Mouse (Mus musculus) midbrain, embryonic 12.5 days (tissue): Measurements from ENCODE around the gene Thada. TPM values are rescaled to one million over a fixed set of nuclear protein-coding genes. Genes with fewer than 3 reads are reported as not detected.

Source experiments
- ATAC-seq: fragments of 200-750 bp; cut with Nextera tagmentation; 2 replicates; pipeline ENCODE4 v1.8.0; 2017; ENCODE audit warnings: low read depth, moderate TSS enrichment, moderate library complexity; ENCODE audit not compliant: low FRiP score
- H3K27ac ChIP-seq: fragments of 300-500 bp; sonication (generic); replicated peaks from 2 replicates; pipeline ENCODE4 v1.5.1; 2016; ENCODE audit warnings: mild to moderate bottlenecking
- H3K27me3 ChIP-seq: fragments of 300-500 bp; sonication (generic); 2 replicates; pipeline ENCODE4 v1.6.1; 2016; ENCODE audit warnings: mild to moderate bottlenecking
- H3K36me3 ChIP-seq: fragments of 300-500 bp; sonication (generic); 2 replicates; pipeline ENCODE4 v1.6.1; 2016
- H3K4me1 ChIP-seq: fragments of 300-500 bp; sonication (generic); 2 replicates; pipeline ENCODE4 v1.6.1; 2016
- H3K4me2 ChIP-seq: fragments of 300-500 bp; sonication (generic); replicated peaks from 2 replicates; pipeline ENCODE4 v1.6.1; 2016; ENCODE audit warnings: mild to moderate bottlenecking, moderate library complexity
- H3K4me3 ChIP-seq: fragments of 300-500 bp; sonication (generic); 2 replicates; pipeline ENCODE4 v1.5.1; 2016; ENCODE audit warnings: mild to moderate bottlenecking
- H3K9ac ChIP-seq: fragments of 300-500 bp; sonication (generic); replicated peaks from 2 replicates; pipeline ENCODE4 v1.6.1; 2016; ENCODE audit warnings: mild to moderate bottlenecking, moderate library complexity
- H3K9me3 ChIP-seq: fragments of 300-500 bp; sonication (generic); 2 replicates; pipeline ENCODE4 v1.6.1; 2016; ENCODE audit warnings: mild to moderate bottlenecking
- WGBS: fragments of 180-500 bp; shearing (Covaris S2); methylation state at CpG from one replicate; pipeline ENCODE4 v1.1.7; 2016; 5-methylcytosine and 5-hydroxymethylcytosine counted together
- polyA plus RNA-seq: library from polyadenylated mRNA; unstranded; fragments of >200 nt; fragmentation: Nextera tagmentation; extraction: Ambion mirVana; gene quantifications from 2 replicates; pipeline ENCODE4 v1.2.1, GENCODE M21; 2016

The Thada gene
- polyA plus RNA-seq, 1 experiment from 2014 or later, result 11.8 TPM

DNA sequence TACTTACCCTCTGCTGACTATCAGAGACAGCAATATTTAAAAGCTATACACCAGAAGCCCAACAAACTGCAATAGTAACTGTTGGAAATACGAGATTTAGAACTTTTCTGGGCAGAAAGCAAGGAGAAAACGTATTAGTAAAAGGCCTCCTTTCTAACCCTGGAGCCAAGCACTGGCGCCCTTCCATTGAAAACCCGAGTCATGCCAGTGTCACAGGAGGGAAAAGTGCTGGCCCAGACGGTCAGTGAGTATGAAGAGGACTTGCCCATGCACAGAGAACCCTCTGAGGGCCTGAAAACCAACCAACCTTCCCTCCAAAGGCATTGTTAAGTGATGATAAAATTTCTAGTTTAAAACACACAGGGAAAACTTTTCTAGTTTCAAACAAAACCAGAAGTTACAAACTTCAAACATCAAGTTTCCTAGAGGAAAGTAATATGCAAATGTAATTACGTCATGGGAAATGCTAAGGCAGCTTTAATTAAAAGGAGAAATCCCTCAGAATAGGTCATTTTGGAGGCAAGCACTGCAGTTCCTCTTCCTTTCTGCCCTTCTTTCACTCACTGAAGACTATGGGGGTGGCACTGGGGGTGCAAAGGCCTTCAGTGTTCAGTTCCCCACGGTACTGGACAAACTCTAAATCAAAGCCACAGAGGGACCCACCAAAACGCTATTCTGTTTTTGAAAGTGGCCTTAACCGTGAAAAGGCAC, 100.8 kb downstream of the Thada start:
- no peak for ATAC-seq
- Histone ChIP-seq H3K9me3 (no peaks in the 10 kb centered on the region), H3K4me3 (no peak overlapping the region), H3K4me2 (no peak overlapping the region), H3K4me1 (peaks cover 42% of the 10 kb centered on the region), H3K27ac (peak overlapping the region; percentile 74), H3K9ac (no peak overlapping the region), H3K36me3 (no peaks in the 10 kb centered on the region), H3K27me3 (no peaks in the 10 kb centered on the region)
- 66% methylated on average over 9 of the region's 9 CpGs for WGBS

- no peaks in the 10 kb centered on the region for H3K9me3 ChIP-seq
- no peaks in the 10 kb centered on the region for H3K27me3 ChIP-seq
- no peak overlapping the region for H3K4me3 ChIP-seq
- H3K4me1 ChIP-seq, result peaks cover 42% of the 10 kb centered on the region
- no peak for ATAC-seq
- no peak overlapping the region for H3K9ac ChIP-seq
- H3K36me3 ChIP-seq, result peaks cover 8% of the 10 kb centered on the region; the same call in 1 of the 2 replicates
- peak overlapping the region; percentile 31; the same call in 1 of the 2 replicates for H3K27ac ChIP-seq
- 29% methylated on average over 2 of the region's 2 CpGs for WGBS
- H3K4me2 ChIP-seq, result no peak overlapping the region
Observed at GRCm38 (mm10) chr17:84363444-84363843, 102.6 kb downstream of the Thada start.

GRCm38 (mm10) chr17:84362581-84363286, 103.3 kb downstream of the Thada start:
- Histone ChIP-seq H3K9me3 (no peaks in the 10 kb centered on the region), H3K27ac (peak overlapping the region; percentile 31; the same call in 1 of the 2 replicates), H3K4me2 (no peak overlapping the region), H3K27me3 (no peaks in the 10 kb centered on the region), H3K4me1 (peaks cover 41% of the 10 kb centered on the region), H3K4me3 (no peak overlapping the region), H3K36me3 (peaks cover 9% of the 10 kb centered on the region; the same call in 1 of the 2 replicates), H3K9ac (no peak overlapping the region)
- 82% methylated on average over 13 of the region's 13 CpGs for WGBS
- no peak for ATAC-seq

DNA sequence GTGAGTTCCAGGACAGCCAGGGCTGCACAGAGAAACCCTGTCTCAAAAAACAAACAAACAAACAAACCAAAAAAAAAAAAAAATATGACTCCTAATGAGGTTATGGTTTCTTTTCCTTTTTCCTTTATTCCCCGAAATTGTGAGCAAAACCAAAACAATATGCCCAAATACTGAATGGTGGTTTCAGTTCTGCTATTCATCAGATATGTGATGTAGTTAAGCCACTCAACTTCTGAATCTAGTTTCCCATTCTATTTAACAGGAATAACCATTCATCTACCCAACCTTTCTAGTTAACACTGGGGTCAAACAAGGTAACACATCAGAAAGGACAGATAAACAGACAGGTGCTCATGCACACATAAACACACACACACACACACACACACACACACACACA, 105.0 kb downstream of the Thada start:
- no peak overlapping the region for H3K4me2 ChIP-seq
- no peaks in the 10 kb centered on the region for H3K27me3 ChIP-seq
- H3K9me3 ChIP-seq, result no peaks in the 10 kb centered on the region
- WGBS, result 90% methylated on average over 1 of the region's 1 CpGs
- no peak overlapping the region for H3K4me3 ChIP-seq
- no peak for ATAC-seq
- H3K36me3 ChIP-seq, result peaks cover 10% of the 10 kb centered on the region; the same call in 1 of the 2 replicates
- no peak overlapping the region for H3K27ac ChIP-seq
- H3K9ac ChIP-seq, result no peak overlapping the region
- peaks cover 36% of the 10 kb centered on the region for H3K4me1 ChIP-seq

DNA sequence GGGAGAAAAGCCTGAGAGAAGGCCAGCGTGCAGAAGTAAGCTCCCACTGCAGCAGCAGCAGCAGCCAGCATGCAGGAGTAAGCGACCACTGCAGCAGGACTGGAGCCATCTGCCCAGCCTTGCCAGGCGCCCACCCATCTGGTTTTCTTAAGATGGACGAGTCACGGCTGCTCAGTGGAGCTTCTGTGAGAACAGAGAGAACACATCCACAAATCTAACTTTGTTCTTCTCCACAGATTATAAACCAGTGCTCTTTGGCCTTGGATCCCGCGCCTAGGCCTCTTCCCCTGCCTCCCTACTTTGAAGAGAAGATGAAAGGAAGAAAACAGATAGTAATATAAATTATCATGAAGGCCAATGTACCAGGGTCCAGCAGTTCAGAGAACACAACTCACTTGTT, 106.2 kb downstream of the Thada start:
- no peak for ATAC-seq
- 92% methylated on average over 7 of the region's 7 CpGs for WGBS
- peaks cover 10% of the 10 kb centered on the region; the same call in 1 of the 2 replicates for H3K36me3 ChIP-seq

GRCm38 (mm10) chr17:84358951-84359644, 106.9 kb downstream of the Thada start:
- H3K4me2 ChIP-seq, result no peak overlapping the region
- H3K4me3 ChIP-seq, result no peak overlapping the region
- no peaks in the 10 kb centered on the region for H3K27me3 ChIP-seq
- peaks cover 10% of the 10 kb centered on the region; the same call in 1 of the 2 replicates for H3K36me3 ChIP-seq
- peaks cover 22% of the 10 kb centered on the region for H3K4me1 ChIP-seq
- H3K9ac ChIP-seq, result no peak overlapping the region
- 91% methylated on average over 10 of the region's 10 CpGs for WGBS
- H3K9me3 ChIP-seq, result no peaks in the 10 kb centered on the region
- no peak for ATAC-seq
- no peak overlapping the region for H3K27ac ChIP-seq

More for the DNA sequence above, 106.2 kb downstream of the Thada start:
- H3K4me3 ChIP-seq, result no peak overlapping the region
- H3K9me3 ChIP-seq, result no peaks in the 10 kb centered on the region
- H3K4me2 ChIP-seq, result no peak overlapping the region
- H3K27ac ChIP-seq, result no peak overlapping the region
- H3K9ac ChIP-seq, result no peak overlapping the region
- peaks cover 25% of the 10 kb centered on the region for H3K4me1 ChIP-seq
- H3K27me3 ChIP-seq, result no peaks in the 10 kb centered on the region

- H3K36me3 ChIP-seq, result peaks cover 10% of the 10 kb centered on the region; the same call in 1 of the 2 replicates
- H3K27ac ChIP-seq, result no peak overlapping the region
- peaks cover 9% of the 10 kb centered on the region for H3K4me1 ChIP-seq
- no peak overlapping the region for H3K4me3 ChIP-seq
- no peak overlapping the region for H3K4me2 ChIP-seq
- H3K9ac ChIP-seq, result no peak overlapping the region
- H3K27me3 ChIP-seq, result no peaks in the 10 kb centered on the region
- WGBS, result 90% methylated on average over 8 of the region's 8 CpGs
- ATAC-seq, result no peak
- no peaks in the 10 kb centered on the region for H3K9me3 ChIP-seq
Observed at GRCm38 (mm10) chr17:84357776-84358175, 108.2 kb downstream of the Thada start.

DNA sequence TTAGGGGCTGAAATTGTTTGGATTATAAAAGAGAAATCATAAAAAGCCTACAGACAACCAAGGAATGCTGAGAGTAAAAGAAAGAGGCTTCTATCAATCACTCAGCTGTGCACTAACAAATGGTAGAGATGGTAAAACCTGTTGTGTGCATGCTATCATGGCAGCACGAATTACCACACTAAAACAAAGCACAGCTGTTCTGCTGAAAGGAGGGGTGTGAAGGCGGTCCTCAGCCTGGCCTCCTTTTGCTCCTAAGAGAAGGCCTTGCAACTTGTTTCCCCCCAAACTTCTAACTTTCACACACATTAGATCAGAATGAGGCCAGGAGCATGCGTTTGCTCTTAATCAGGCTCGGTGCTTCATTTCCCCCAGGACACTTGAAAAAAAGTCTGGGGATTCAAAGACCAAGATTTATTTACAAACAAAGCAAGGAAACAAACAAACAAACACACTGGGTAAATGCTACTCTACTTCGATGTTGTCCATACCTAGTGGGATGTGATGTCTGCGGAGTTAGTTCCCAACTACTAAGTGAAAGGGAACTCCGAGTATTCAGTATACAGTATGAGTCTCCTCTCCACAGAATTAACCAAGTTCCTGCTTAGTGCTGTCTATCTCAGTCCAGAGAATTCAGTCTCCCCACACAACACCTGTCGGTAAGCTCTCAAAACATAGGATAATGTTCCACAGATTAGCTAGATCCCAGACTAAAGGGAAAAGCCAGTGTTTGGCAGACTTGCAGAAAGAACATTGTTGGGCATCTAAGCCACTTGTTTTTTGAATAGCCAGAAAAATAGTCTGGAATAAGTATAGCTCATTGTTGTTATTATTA, 109.7 kb downstream of the Thada start:
- H3K4me1 ChIP-seq, result peaks cover 14% of the 10 kb centered on the region
- H3K27me3 ChIP-seq, result no peaks in the 10 kb centered on the region
- no peak overlapping the region for H3K9ac ChIP-seq
- 92% methylated on average over 8 of the region's 8 CpGs for WGBS
- H3K36me3 ChIP-seq, result peaks cover 10% of the 10 kb centered on the region; the same call in 1 of the 2 replicates
- H3K4me2 ChIP-seq, result no peak overlapping the region
- ATAC-seq, result no peak
- H3K9me3 ChIP-seq, result no peaks in the 10 kb centered on the region
- H3K4me3 ChIP-seq, result no peak overlapping the region
- 0 out of 2 replicates have a peak overlapping the region, but pooled peaks have one; percentile 15 for H3K27ac ChIP-seq

- Histone ChIP-seq H3K4me3 (no peak overlapping the region), H3K27ac (no peak overlapping the region), H3K36me3 (peaks cover 10% of the 10 kb centered on the region; the same call in 1 of the 2 replicates), H3K4me2 (no peak overlapping the region), H3K27me3 (no peaks in the 10 kb centered on the region), H3K4me1 (peaks cover 20% of the 10 kb centered on the region), H3K9ac (no peak overlapping the region), H3K9me3 (no peaks in the 10 kb centered on the region)
- WGBS, result 88% methylated on average over 3 of the region's 3 CpGs
- no peak for ATAC-seq
Observed at GRCm38 (mm10) chr17:84355006-84355405, 111.0 kb downstream of the Thada start.

- H3K4me3 ChIP-seq, result no peak overlapping the region
- H3K4me1 ChIP-seq, result peaks cover 20% of the 10 kb centered on the region
- WGBS, result 82% methylated on average over 5 of the region's 5 CpGs
- no peak for ATAC-seq
- no peak overlapping the region for H3K4me2 ChIP-seq
- H3K9ac ChIP-seq, result no peak overlapping the region
- peaks cover 10% of the 10 kb centered on the region; the same call in 1 of the 2 replicates for H3K36me3 ChIP-seq
- H3K27ac ChIP-seq, result no peak overlapping the region
- no peaks in the 10 kb centered on the region for H3K9me3 ChIP-seq
- no peaks in the 10 kb centered on the region for H3K27me3 ChIP-seq
Observed at GRCm38 (mm10) chr17:84353902-84354311, 112.1 kb downstream of the Thada start.

GRCm38 (mm10) chr17:84353224-84353901, 112.6 kb downstream of the Thada start:
- H3K9me3 ChIP-seq, result no peaks in the 10 kb centered on the region
- no peaks in the 10 kb centered on the region for H3K27me3 ChIP-seq
- H3K4me1 ChIP-seq, result peaks cover 20% of the 10 kb centered on the region
- no peak overlapping the region for H3K9ac ChIP-seq
- 96% methylated on average over 3 of the region's 3 CpGs for WGBS
- H3K4me2 ChIP-seq, result no peak overlapping the region
- H3K36me3 ChIP-seq, result peaks cover 9% of the 10 kb centered on the region; the same call in 1 of the 2 replicates
- H3K27ac ChIP-seq, result no peak overlapping the region
- no peak overlapping the region for H3K4me3 ChIP-seq
- ATAC-seq, result no peak
